Mouse (Mus musculus): ENCODE measurements around the gene Treml4. TPM values are rescaled to one million over a fixed set of nuclear protein-coding genes. Genes with fewer than 3 reads are reported as not detected.
"Not testable (repeated sequence)": the region's sequence is repeated elsewhere in the genome, so short reads cannot be mapped to it uniquely, and the experiment has no call there.

Gene Treml4
- polyA plus RNA-seq, 1 experiment from 2014 or later: 3.3 TPM

- Histone ChIP-seq H3K9me3 (no peaks in the 10 kb centered on the region), H3K4me1 (replicated peaks) (no peaks in the 10 kb centered on the region), H3K4me3 (replicated peaks) (no peak overlapping the region), H3K36me3 (no peaks in the 10 kb centered on the region), H3K4me2 (replicated peaks) (no peak overlapping the region), H3K27me3 (replicated peaks) (no peaks in the 10 kb centered on the region), H3K27ac (no peak overlapping the region), H3K9ac (no peak overlapping the region)
- ATAC-seq: peak; percentile 81
- WGBS: 48% methylated on average over 2 of the region's 2 CpGs
These were observed 48.0 kb downstream of the Treml4 start for GRCm38 (mm10) chr17:48312124-48312523.

GRCm38 (mm10) chr17:48315905-48316579 is 51.9 kb downstream of the Treml4 start, which contains the start of gene B430306N03Rik:
B430306N03Rik (plus strand) TSS chr17:48316141.
- not testable (repeated sequence) for H3K9me3 ChIP-seq; H3K4me3 ChIP-seq (replicated peaks); H3K27ac ChIP-seq; ATAC-seq; H3K36me3 ChIP-seq; H3K4me1 ChIP-seq (replicated peaks); H3K4me2 ChIP-seq (replicated peaks); H3K27me3 ChIP-seq (replicated peaks); H3K9ac ChIP-seq
- WGBS: 79% methylated on average over 3 of the region's 3 CpGs

GRCm38 (mm10) chr17:48318686-48319085 is 54.6 kb downstream of the Treml4 start:
- ATAC-seq: no peak
- Histone ChIP-seq H3K27me3 (replicated peaks) (no peaks in the 10 kb centered on the region), H3K4me3 (replicated peaks) (no peak overlapping the region), H3K27ac (no peak overlapping the region), H3K4me1 (replicated peaks) (no peaks in the 10 kb centered on the region), H3K9me3 (no peaks in the 10 kb centered on the region), H3K4me2 (replicated peaks) (no peak overlapping the region), H3K36me3 (no peaks in the 10 kb centered on the region), H3K9ac (no peak overlapping the region)
- 96% methylated on average over 1 of the region's 1 CpGs for WGBS

- no peak for ATAC-seq
These were observed 57.2 kb downstream of the Treml4 start for GRCm38 (mm10) chr17:48321279-48321678.

GRCm38 (mm10) chr17:48323236-48323635 is 59.1 kb downstream of the Treml4 start:
- ATAC-seq: no peak
- no peaks in the 10 kb centered on the region for H3K27me3 ChIP-seq (replicated peaks)
- H3K9me3 ChIP-seq: no peaks in the 10 kb centered on the region
- H3K4me3 ChIP-seq (replicated peaks): no peak overlapping the region
- no peak overlapping the region for H3K9ac ChIP-seq
- no peak overlapping the region for H3K27ac ChIP-seq
- H3K4me2 ChIP-seq (replicated peaks): no peak overlapping the region
- WGBS: 75% methylated on average over 3 of the region's 3 CpGs
- no peaks in the 10 kb centered on the region for H3K4me1 ChIP-seq (replicated peaks)
- H3K36me3 ChIP-seq: no peaks in the 10 kb centered on the region

More at GRCm38 (mm10) chr17:48321279-48321678, 57.2 kb downstream of the Treml4 start:
- no peak overlapping the region for H3K4me3 ChIP-seq (replicated peaks)
- H3K4me1 ChIP-seq (replicated peaks): no peaks in the 10 kb centered on the region
- no peaks in the 10 kb centered on the region for H3K9me3 ChIP-seq
- WGBS: 74% methylated on average over 2 of the region's 2 CpGs
- no peaks in the 10 kb centered on the region for H3K36me3 ChIP-seq
- no peak overlapping the region for H3K27ac ChIP-seq
- H3K27me3 ChIP-seq (replicated peaks): no peaks in the 10 kb centered on the region
- H3K9ac ChIP-seq: no peak overlapping the region
- no peak overlapping the region for H3K4me2 ChIP-seq (replicated peaks)

- H3K9ac ChIP-seq: no peak overlapping the region
- WGBS: 90% methylated on average over 5 of the region's 5 CpGs
- H3K27me3 ChIP-seq (replicated peaks): no peaks in the 10 kb centered on the region
- H3K4me1 ChIP-seq (replicated peaks): no peaks in the 10 kb centered on the region
- no peaks in the 10 kb centered on the region for H3K9me3 ChIP-seq
- no peaks in the 10 kb centered on the region for H3K36me3 ChIP-seq
- no peak overlapping the region for H3K4me2 ChIP-seq (replicated peaks)
- no peak overlapping the region for H3K27ac ChIP-seq
- no peak for ATAC-seq
- H3K4me3 ChIP-seq (replicated peaks): no peak overlapping the region
These were observed 60.2 kb downstream of the Treml4 start for GRCm38 (mm10) chr17:48324258-48324657.

Other genes with a start within 250 kb of the Treml4 start
- gene 1700122O11Rik, start 226.0 kb upstream of the Treml4 start, polyA plus RNA-seq (2015; fragmentation: Nextera tagmentation; extraction: Ambion mirVana): not detected in 2 replicates
- gene 1700067P10Rik, start 175.0 kb upstream of the Treml4 start, polyA plus RNA-seq (2015; fragmentation: Nextera tagmentation; extraction: Ambion mirVana): not detected in 2 replicates
- gene 9830107B12Rik, start 118.0 kb upstream of the Treml4 start, polyA plus RNA-seq (2015; fragmentation: Nextera tagmentation; extraction: Ambion mirVana): 0.04 and 0.11 TPM in 2 replicates
- 0.11 TPM in 1 of 2 replicates, not detected in the other for gene A530064D06Rik, start 97.0 kb upstream of the Treml4 start, polyA plus RNA-seq (2015; fragmentation: Nextera tagmentation; extraction: Ambion mirVana)
- gene Trem1, start 31.5 kb upstream of the Treml4 start, polyA plus RNA-seq (2015; fragmentation: Nextera tagmentation; extraction: Ambion mirVana): 0.24 and 0.37 TPM in 2 replicates
- gene Trem3, start 16.5 kb upstream of the Treml4 start, polyA plus RNA-seq (2015; fragmentation: Nextera tagmentation; extraction: Ambion mirVana): 0.19 and 0.23 TPM in 2 replicates
- gene Treml2, start 35.2 kb downstream of the Treml4 start, polyA plus RNA-seq (2015; fragmentation: Nextera tagmentation; extraction: Ambion mirVana): 0.24 and 0.37 TPM in 2 replicates
- gene B430306N03Rik, start 51.8 kb downstream of the Treml4 start, polyA plus RNA-seq (2015; fragmentation: Nextera tagmentation; extraction: Ambion mirVana): 0.28 and 0.45 TPM in 2 replicates
- gene Trem2, start 82.1 kb downstream of the Treml4 start, polyA plus RNA-seq (2015; fragmentation: Nextera tagmentation; extraction: Ambion mirVana): 4.2 and 4.7 TPM in 2 replicates
- gene Treml1, start 95.6 kb downstream of the Treml4 start, polyA plus RNA-seq (2015; fragmentation: Nextera tagmentation; extraction: Ambion mirVana): 0.44 and 0.68 TPM in 2 replicates
- 11.2 and 12.5 TPM in 2 replicates for gene Nfya, start 145.6 kb downstream of the Treml4 start, polyA plus RNA-seq (2015; fragmentation: Nextera tagmentation; extraction: Ambion mirVana)
- gene Oard1, start 145.7 kb downstream of the Treml4 start, polyA plus RNA-seq (2015; fragmentation: Nextera tagmentation; extraction: Ambion mirVana): 72.8 and 73.2 TPM in 2 replicates
- 3.8 and 4.1 TPM in 2 replicates for gene Apobec2, start 168.6 kb downstream of the Treml4 start, polyA plus RNA-seq (2015; fragmentation: Nextera tagmentation; extraction: Ambion mirVana)
- 3.5 and 4.4 TPM in 2 replicates for gene Tspo2, start 187.2 kb downstream of the Treml4 start, polyA plus RNA-seq (2015; fragmentation: Nextera tagmentation; extraction: Ambion mirVana)
- gene Unc5cl, start 190.6 kb downstream of the Treml4 start, polyA plus RNA-seq (2015; fragmentation: Nextera tagmentation; extraction: Ambion mirVana): 36.3 and 38.9 TPM in 2 replicates